Mouse (Mus musculus) 416B (cell line): ENCODE data around the gene Epb41l3.

ENCODE experiments used
- DNase-seq: peaks from one replicate; pipeline ENCODE4 v3.0.0; 2011; ENCODE audit warnings: low read depth

Epb41l3 gene

GRCm38 (mm10) chr17:69075501-69076237, at the start of gene Epb41l3:
TSS of gene Epb41l3 (plus strand) at chr17:69075683.
- DNase-seq: no peak

- DNase-seq: no peak
These were observed 36.5 kb upstream of the Epb41l3 start for GRCm38 (mm10) chr17:69038760-69039675.

GRCm38 (mm10) chr17:69041516-69041915, 34.0 kb upstream of the Epb41l3 start:
- no peak for DNase-seq

GRCm38 (mm10) chr17:69048826-69049225, 26.7 kb upstream of the Epb41l3 start:
- DNase-seq: no peak

GRCm38 (mm10) chr17:69054029-69054428, 21.5 kb upstream of the Epb41l3 start:
- no peak for DNase-seq

GRCm38 (mm10) chr17:69059760-69060159, 15.7 kb upstream of the Epb41l3 start:
- no peak for DNase-seq

GRCm38 (mm10) chr17:69060388-69060787, 15.1 kb upstream of the Epb41l3 start:
- DNase-seq: no peak

- DNase-seq: no peak
These were observed 13.4 kb upstream of the Epb41l3 start for GRCm38 (mm10) chr17:69061883-69062745.

- no peak for DNase-seq
These were observed 7.3 kb upstream of the Epb41l3 start for GRCm38 (mm10) chr17:69067937-69068739.

- DNase-seq: no peak
These were observed 1.4 kb upstream of the Epb41l3 start for GRCm38 (mm10) chr17:69074095-69074494.

GRCm38 (mm10) chr17:69076238-69076625, 749 bp downstream of the Epb41l3 start:
- no peak for DNase-seq

GRCm38 (mm10) chr17:69076747-69077543, 1.5 kb downstream of the Epb41l3 start:
- DNase-seq: no peak

GRCm38 (mm10) chr17:69077544-69077920, 2.0 kb downstream of the Epb41l3 start:
- no peak for DNase-seq

GRCm38 (mm10) chr17:69082316-69082715, 6.8 kb downstream of the Epb41l3 start:
- DNase-seq: no peak

GRCm38 (mm10) chr17:69091618-69092017, 16.1 kb downstream of the Epb41l3 start:
- DNase-seq: no peak

- DNase-seq: no peak
These were observed 21.6 kb downstream of the Epb41l3 start for GRCm38 (mm10) chr17:69097068-69097467.

- DNase-seq: no peak
These were observed 22.5 kb downstream of the Epb41l3 start for GRCm38 (mm10) chr17:69097955-69098354.

- no peak for DNase-seq
These were observed 27.8 kb downstream of the Epb41l3 start for GRCm38 (mm10) chr17:69103326-69103725.

GRCm38 (mm10) chr17:69105035-69105798, 29.7 kb downstream of the Epb41l3 start:
- no peak for DNase-seq
